Mouse (Mus musculus) right cerebral cortex, adult 18-20 months (tissue): ENCODE results near the gene Defa35.
"Not testable (repeated sequence)": the region's sequence is repeated elsewhere in the genome, so short reads cannot be mapped to it uniquely, and the experiment has no call there.

ENCODE experiments used
- DNase-seq: peaks from one replicate; pipeline ENCODE4 v3.0.0; 2022; ENCODE audit warnings: mixed read lengths

The Defa35 gene

GRCm38 (mm10) chr8:21064738-21065137 lies at the start of gene Defa35:
Defa35 (plus strand) TSS chr8:21065038.
- DNase-seq, result not testable (repeated sequence)

GRCm38 (mm10) chr8:21025245-21025644 lies 39.6 kb upstream of the Defa35 start, which contains the start of gene Defa21:
Defa21 (plus strand) TSS chr8:21025545.
- not testable (repeated sequence) for DNase-seq

GRCm38 (mm10) chr8:21054747-21055146 lies 10.1 kb upstream of the Defa35 start, which contains the start of gene Defa23:
Defa23 (plus strand) TSS chr8:21055047.
- not testable (repeated sequence) for DNase-seq

GRCm38 (mm10) chr8:21084142-21084541 lies 19.3 kb downstream of the Defa35 start, which contains the start of gene Defa25:
Defa25 (plus strand) TSS chr8:21084442.
- DNase-seq, result not testable (repeated sequence)

GRCm38 (mm10) chr8:21093106-21093505 lies 28.3 kb downstream of the Defa35 start:
- DNase-seq, result no peak

GRCm38 (mm10) chr8:21095950-21096349 lies 31.1 kb downstream of the Defa35 start, which contains the start of gene Gm14851:
Gm14851 (minus strand) TSS chr8:21096050.
- not testable (repeated sequence) for DNase-seq
